Mouse (Mus musculus): ENCODE measurements around the gene Tmie.
"Not testable (repeated sequence)": the region's sequence is repeated elsewhere in the genome, so short reads cannot be mapped to it uniquely, and the experiment has no call there.

Gene Tmie

GRCm38 (mm10) chr9:110836112-110836511, 43.8 kb downstream of the Tmie start:
- DNase-seq (ENCODE audit: low spot score) = no peak

- DNase-seq (ENCODE audit: low spot score) = no peak
These were observed 45.0 kb downstream of the Tmie start for GRCm38 (mm10) chr9:110834961-110835360.

- DNase-seq (ENCODE audit: low spot score) = no peak
These were observed 45.5 kb downstream of the Tmie start, which contains the start of gene Prss45 for GRCm38 (mm10) chr9:110834411-110834810. Gene Prss45, plus strand, starts transcription at chr9:110834588.

- DNase-seq (ENCODE audit: low spot score) = no peak
These were observed 46.9 kb downstream of the Tmie start for GRCm38 (mm10) chr9:110833021-110833420.

- DNase-seq (ENCODE audit: low spot score) = no peak
These were observed 53.5 kb downstream of the Tmie start, which contains the start of gene Prss43 for GRCm38 (mm10) chr9:110826390-110826789. Gene Prss43, plus strand, starts transcription at chr9:110826690.

GRCm38 (mm10) chr9:110825832-110826231, 54.1 kb downstream of the Tmie start:
- no peak for DNase-seq (ENCODE audit: low spot score)

GRCm38 (mm10) chr9:110825426-110825825, 54.5 kb downstream of the Tmie start:
- no peak for DNase-seq (ENCODE audit: low spot score)

GRCm38 (mm10) chr9:110821436-110821835, 58.5 kb downstream of the Tmie start:
- DNase-seq (ENCODE audit: low spot score) = no peak

GRCm38 (mm10) chr9:110820546-110820945, 59.4 kb downstream of the Tmie start:
- DNase-seq (ENCODE audit: low spot score) = not testable (repeated sequence)

Data from yolk sac, embryonic 10.5 days (tissue).